Mouse (Mus musculus) lung, adult 2 months (tissue): Measurements from ENCODE around the gene Sycp3.

Experiments used
- CTCF ChIP-seq: fragments of 200-500 bp; IDR thresholded peaks from 2 replicates; pipeline ENCODE4 v1.5.1; 2011; ENCODE audit warnings: mild to moderate bottlenecking, low read length, control low read depth; ENCODE audit not compliant: insufficient read depth
- POLR2A ChIP-seq: fragments of 200-500 bp; IDR thresholded peaks from 2 replicates; pipeline ENCODE4 v1.6.1; 2011; ENCODE audit warnings: low read depth, mild to moderate bottlenecking, control low read depth, low read length, borderline replicate concordance; ENCODE audit errors: extremely low read depth

- TF ChIP-seq CTCF: no peak
- TF ChIP-seq POLR2A: no peak
These were observed 51.3 kb downstream of the Sycp3 start for GRCm38 (mm10) chr10:88510503-88511271.
